Mouse (Mus musculus): ENCODE data around the gene Cdh12. TPM values are rescaled to one million over a fixed set of nuclear protein-coding genes. Genes with fewer than 3 reads are reported as not detected.

Gene Cdh12
- polyA plus RNA-seq, 1 experiment from 2014 or later: 5.7 TPM

Small RNA genes within 50 kb of the gene (microRNA-seq; reads per million reads assigned to microRNA genes)
- not detected for gene Gm27397

Other genes with a start within 250 kb of the Cdh12 start
- 0.26 TPM in 1 of 2 replicates, not detected in the other for gene Acot10, start 217.5 kb downstream of the Cdh12 start, polyA plus RNA-seq (2015; fragmentation: Nextera tagmentation; extraction: Ambion mirVana)